Mouse (Mus musculus): ENCODE data around the gene Taar6. TPM values are rescaled to one million over a fixed set of nuclear protein-coding genes. Genes with fewer than 3 reads are reported as not detected.

Taar6 gene
- not detected in 2 replicates for polyA plus RNA-seq (2015; fragmentation: Nextera tagmentation; extraction: Ambion mirVana)

- no peak within 1 kb of the TSS for H3K27ac ChIP-seq (replicated peaks)
- no peak for ATAC-seq (ENCODE audit: extremely low read depth, insufficient number of reproducible peaks, low FRiP score, low TSS enrichment)
- no peaks in the 10 kb centered on the region for H3K27me3 ChIP-seq (replicated peaks)
- no peaks in the 10 kb centered on the region for H3K9me3 ChIP-seq
- no peak within 1 kb of the TSS for H3K9ac ChIP-seq
- no peaks in the 10 kb centered on the region for H3K36me3 ChIP-seq
- WGBS, result 73% methylated on average over 8 of the region's 8 CpGs
- no peak within 1 kb of the TSS for H3K4me2 ChIP-seq
- H3K4me3 ChIP-seq, result no peak within 1 kb of the TSS
- no peaks in the 10 kb centered on the region for H3K4me1 ChIP-seq
Measured at GRCm38 (mm10) chr10:23985546-23985945, at the start of gene Taar6. TSS of gene Taar6 (minus strand) at chr10:23985646.

- no peak for ATAC-seq (ENCODE audit: extremely low read depth, insufficient number of reproducible peaks, low FRiP score, low TSS enrichment)
- no peak overlapping the region for H3K27ac ChIP-seq (replicated peaks)
Measured at GRCm38 (mm10) chr10:24031347-24031746, 45.9 kb upstream of the Taar6 start.

GRCm38 (mm10) chr10:24026922-24027321 is 41.5 kb upstream of the Taar6 start, which contains the start of gene Taar7d:
TSS of gene Taar7d (plus strand) at chr10:24027222.
- ATAC-seq (ENCODE audit: extremely low read depth, insufficient number of reproducible peaks, low FRiP score, low TSS enrichment), result no peak
- Histone ChIP-seq H3K9me3 (no peaks in the 10 kb centered on the region), H3K9ac (no peak within 1 kb of the TSS), H3K27ac (replicated peaks) (no peak within 1 kb of the TSS), H3K4me2 (no peak within 1 kb of the TSS), H3K4me1 (no peaks in the 10 kb centered on the region), H3K27me3 (replicated peaks) (no peaks in the 10 kb centered on the region), H3K36me3 (no peaks in the 10 kb centered on the region), H3K4me3 (no peak within 1 kb of the TSS)

More at GRCm38 (mm10) chr10:24031347-24031746, 45.9 kb upstream of the Taar6 start:
- Histone ChIP-seq H3K4me2 (no peak overlapping the region), H3K4me1 (no peaks in the 10 kb centered on the region), H3K4me3 (no peak overlapping the region), H3K27me3 (replicated peaks) (no peaks in the 10 kb centered on the region), H3K9ac (no peak overlapping the region), H3K9me3 (no peaks in the 10 kb centered on the region), H3K36me3 (no peaks in the 10 kb centered on the region)

- Histone ChIP-seq H3K9me3 (no peaks in the 10 kb centered on the region), H3K9ac (no peak overlapping the region), H3K4me2 (no peak overlapping the region), H3K27ac (replicated peaks) (no peak overlapping the region), H3K27me3 (replicated peaks) (no peaks in the 10 kb centered on the region), H3K36me3 (no peaks in the 10 kb centered on the region), H3K4me3 (no peak overlapping the region), H3K4me1 (peaks cover 5% of the 10 kb centered on the region; the same call in 1 of the 2 replicates)
- no peak for ATAC-seq (ENCODE audit: extremely low read depth, insufficient number of reproducible peaks, low FRiP score, low TSS enrichment)
- 61% methylated on average over 1 of the region's 1 CpGs for WGBS
Measured at GRCm38 (mm10) chr10:24008143-24008542, 22.7 kb upstream of the Taar6 start.

- Histone ChIP-seq H3K27ac (replicated peaks) (no peak overlapping the region), H3K4me1 (peaks cover 5% of the 10 kb centered on the region; the same call in 1 of the 2 replicates), H3K4me3 (no peak overlapping the region), H3K36me3 (no peaks in the 10 kb centered on the region), H3K27me3 (replicated peaks) (no peaks in the 10 kb centered on the region), H3K9ac (no peak overlapping the region), H3K4me2 (no peak overlapping the region), H3K9me3 (no peaks in the 10 kb centered on the region)
- 29% methylated on average over 2 of the region's 2 CpGs for WGBS
- no peak for ATAC-seq (ENCODE audit: extremely low read depth, insufficient number of reproducible peaks, low FRiP score, low TSS enrichment)
Measured at GRCm38 (mm10) chr10:24007034-24007433, 21.6 kb upstream of the Taar6 start.

- Histone ChIP-seq H3K9ac (no peak overlapping the region), H3K27ac (replicated peaks) (no peak overlapping the region), H3K36me3 (no peaks in the 10 kb centered on the region), H3K9me3 (no peaks in the 10 kb centered on the region), H3K4me2 (no peak overlapping the region), H3K27me3 (replicated peaks) (no peaks in the 10 kb centered on the region), H3K4me3 (no peak overlapping the region), H3K4me1 (peaks cover 5% of the 10 kb centered on the region; the same call in 1 of the 2 replicates)
- WGBS, result 56% methylated on average over 1 of the region's 1 CpGs
- no peak for ATAC-seq (ENCODE audit: extremely low read depth, insufficient number of reproducible peaks, low FRiP score, low TSS enrichment)
Measured at GRCm38 (mm10) chr10:24006442-24006841, 21.0 kb upstream of the Taar6 start.

GRCm38 (mm10) chr10:23999639-24000038 is 14.2 kb upstream of the Taar6 start, which contains the start of gene Taar7b:
TSS of gene Taar7b (plus strand) at chr10:23999939.
- H3K27ac ChIP-seq (replicated peaks), result no peak within 1 kb of the TSS
- WGBS, result 65% methylated on average over 1 of the region's 1 CpGs
- H3K9ac ChIP-seq, result no peak within 1 kb of the TSS
- no peak within 1 kb of the TSS for H3K4me2 ChIP-seq
- no peaks in the 10 kb centered on the region for H3K4me1 ChIP-seq
- H3K36me3 ChIP-seq, result no peaks in the 10 kb centered on the region
- no peaks in the 10 kb centered on the region for H3K27me3 ChIP-seq (replicated peaks)
- ATAC-seq (ENCODE audit: extremely low read depth, insufficient number of reproducible peaks, low FRiP score, low TSS enrichment), result no peak
- no peaks in the 10 kb centered on the region for H3K9me3 ChIP-seq
- no peak within 1 kb of the TSS for H3K4me3 ChIP-seq

- Histone ChIP-seq H3K4me3 (no peak within 1 kb of the TSS), H3K36me3 (no peaks in the 10 kb centered on the region), H3K4me2 (no peak within 1 kb of the TSS), H3K9me3 (no peaks in the 10 kb centered on the region), H3K27ac (replicated peaks) (no peak within 1 kb of the TSS), H3K4me1 (no peaks in the 10 kb centered on the region), H3K9ac (no peak within 1 kb of the TSS), H3K27me3 (replicated peaks) (no peaks in the 10 kb centered on the region)
- WGBS, result 79% methylated on average over 3 of the region's 3 CpGs
- no peak for ATAC-seq (ENCODE audit: extremely low read depth, insufficient number of reproducible peaks, low FRiP score, low TSS enrichment)
Measured at GRCm38 (mm10) chr10:23993381-23993780, 7.9 kb upstream of the Taar6 start, which contains the start of gene Taar7a. TSS of gene Taar7a (minus strand) at chr10:23993481.

- H3K9ac ChIP-seq, result no peak overlapping the region
- no peaks in the 10 kb centered on the region for H3K4me1 ChIP-seq
- no peaks in the 10 kb centered on the region for H3K27me3 ChIP-seq (replicated peaks)
- H3K36me3 ChIP-seq, result no peaks in the 10 kb centered on the region
- ATAC-seq (ENCODE audit: extremely low read depth, insufficient number of reproducible peaks, low FRiP score, low TSS enrichment), result no peak
- WGBS, result 69% methylated on average over 5 of the region's 5 CpGs
- H3K4me3 ChIP-seq, result no peak overlapping the region
- H3K9me3 ChIP-seq, result no peaks in the 10 kb centered on the region
- no peak overlapping the region for H3K4me2 ChIP-seq
- no peak overlapping the region for H3K27ac ChIP-seq (replicated peaks)
Measured at GRCm38 (mm10) chr10:23986419-23986818, 973 bp upstream of the Taar6 start.

GRCm38 (mm10) chr10:23978901-23979705 is 6.3 kb downstream of the Taar6 start:
- ATAC-seq (ENCODE audit: extremely low read depth, insufficient number of reproducible peaks, low FRiP score, low TSS enrichment), result no peak
- WGBS, result 33% methylated on average over 16 of the region's 16 CpGs

GRCm38 (mm10) chr10:23977958-23978357 is 7.5 kb downstream of the Taar6 start:
- H3K27me3 ChIP-seq (replicated peaks), result no peaks in the 10 kb centered on the region
- no peaks in the 10 kb centered on the region for H3K9me3 ChIP-seq
- peaks cover 3% of the 10 kb centered on the region; the same call in 1 of the 2 replicates for H3K4me1 ChIP-seq
- H3K36me3 ChIP-seq, result no peaks in the 10 kb centered on the region
- H3K4me3 ChIP-seq, result no peak overlapping the region
- 49% methylated on average over 4 of the region's 4 CpGs for WGBS
- no peak for ATAC-seq (ENCODE audit: extremely low read depth, insufficient number of reproducible peaks, low FRiP score, low TSS enrichment)
- no peak overlapping the region for H3K27ac ChIP-seq (replicated peaks)
- no peak overlapping the region for H3K4me2 ChIP-seq
- no peak overlapping the region for H3K9ac ChIP-seq

More at GRCm38 (mm10) chr10:23978901-23979705, 6.3 kb downstream of the Taar6 start:
- Histone ChIP-seq H3K4me2 (no peak overlapping the region), H3K4me3 (no peak overlapping the region), H3K27me3 (replicated peaks) (no peaks in the 10 kb centered on the region), H3K9ac (no peak overlapping the region), H3K4me1 (peaks cover 3% of the 10 kb centered on the region; the same call in 1 of the 2 replicates), H3K9me3 (no peaks in the 10 kb centered on the region), H3K27ac (replicated peaks) (no peak overlapping the region), H3K36me3 (no peaks in the 10 kb centered on the region)

GRCm38 (mm10) chr10:23971256-23971655 is 14.2 kb downstream of the Taar6 start:
- Histone ChIP-seq H3K9me3 (no peaks in the 10 kb centered on the region), H3K27ac (replicated peaks) (no peak overlapping the region)
- WGBS, result 72% methylated on average over 5 of the region's 5 CpGs

More at GRCm38 (mm10) chr10:23971256-23971655, 14.2 kb downstream of the Taar6 start:
- Histone ChIP-seq H3K36me3 (no peaks in the 10 kb centered on the region), H3K27me3 (replicated peaks) (no peaks in the 10 kb centered on the region), H3K4me1 (peaks cover 3% of the 10 kb centered on the region; the same call in 1 of the 2 replicates), H3K4me2 (no peak overlapping the region), H3K9ac (no peak overlapping the region), H3K4me3 (no peak overlapping the region)
- ATAC-seq (ENCODE audit: extremely low read depth, insufficient number of reproducible peaks, low FRiP score, low TSS enrichment), result no peak
